Mouse (Mus musculus): Measurements from ENCODE around the gene Gm10188.
A peak's percentile ranks its signal among the peaks of the same experiment; 100 is the strongest.

Gm10188 gene

GRCm38 (mm10) chr1:132229667-132230066 lies at the start of gene Gm10188:
Gene Gm10188, minus strand, starts transcription at chr1:132229767.
- no peak for DNase-seq (ENCODE audit: low read depth)

- no peak for DNase-seq (ENCODE audit: low read depth)
Measured at GRCm38 (mm10) chr1:132277124-132277523, 47.6 kb upstream of the Gm10188 start.

GRCm38 (mm10) chr1:132276694-132277093 lies 47.1 kb upstream of the Gm10188 start:
- DNase-seq (ENCODE audit: low read depth): no peak

- no peak for DNase-seq (ENCODE audit: low read depth)
Measured at GRCm38 (mm10) chr1:132271237-132271636, 41.7 kb upstream of the Gm10188 start.

GRCm38 (mm10) chr1:132268418-132269060 lies 39.0 kb upstream of the Gm10188 start:
- no peak for DNase-seq (ENCODE audit: low read depth)

- no peak for DNase-seq (ENCODE audit: low read depth)
Measured at GRCm38 (mm10) chr1:132267959-132268358, 38.4 kb upstream of the Gm10188 start.

- no peak for DNase-seq (ENCODE audit: low read depth)
Measured at GRCm38 (mm10) chr1:132266791-132267557, 37.4 kb upstream of the Gm10188 start.

- no peak for DNase-seq (ENCODE audit: low read depth)
Measured at GRCm38 (mm10) chr1:132265936-132266335, 36.4 kb upstream of the Gm10188 start.

- no peak for DNase-seq (ENCODE audit: low read depth)
Measured at GRCm38 (mm10) chr1:132265211-132265859, 35.8 kb upstream of the Gm10188 start.

- DNase-seq (ENCODE audit: low read depth): no peak
Measured at GRCm38 (mm10) chr1:132264577-132264976, 35.0 kb upstream of the Gm10188 start.

- DNase-seq (ENCODE audit: low read depth): no peak
Measured at GRCm38 (mm10) chr1:132263618-132264017, 34.1 kb upstream of the Gm10188 start.

- no peak for DNase-seq (ENCODE audit: low read depth)
Measured at GRCm38 (mm10) chr1:132261058-132261457, 31.5 kb upstream of the Gm10188 start.

- no peak for DNase-seq (ENCODE audit: low read depth)
Measured at GRCm38 (mm10) chr1:132260331-132260730, 30.8 kb upstream of the Gm10188 start.

- no peak for DNase-seq (ENCODE audit: low read depth)
Measured at GRCm38 (mm10) chr1:132254467-132254866, 24.9 kb upstream of the Gm10188 start.

- DNase-seq (ENCODE audit: low read depth): no peak
Measured at GRCm38 (mm10) chr1:132246641-132247040, 17.1 kb upstream of the Gm10188 start.

- no peak for DNase-seq (ENCODE audit: low read depth)
Measured at GRCm38 (mm10) chr1:132246137-132246536, 16.6 kb upstream of the Gm10188 start.

GRCm38 (mm10) chr1:132245010-132245409 lies 15.4 kb upstream of the Gm10188 start:
- DNase-seq (ENCODE audit: low read depth): no peak

GRCm38 (mm10) chr1:132237585-132238159 lies 8.1 kb upstream of the Gm10188 start:
- DNase-seq (ENCODE audit: low read depth): peak; percentile 19

- no peak for DNase-seq (ENCODE audit: low read depth)
Measured at GRCm38 (mm10) chr1:132234757-132235273, 5.2 kb upstream of the Gm10188 start.

GRCm38 (mm10) chr1:132233566-132233965 lies 4.0 kb upstream of the Gm10188 start:
- no peak for DNase-seq (ENCODE audit: low read depth)

GRCm38 (mm10) chr1:132231470-132232274 lies 2.1 kb upstream of the Gm10188 start:
- DNase-seq (ENCODE audit: low read depth): no peak
